Mouse (Mus musculus) thymus, adult 2 months (tissue): Measurements from ENCODE around the gene Cacnb4.

ENCODE experiments used
- CTCF ChIP-seq: fragments of 200-500 bp; IDR thresholded peaks from 2 replicates; pipeline ENCODE4 v1.5.1; 2012; ENCODE audit warnings: mild to moderate bottlenecking, control low read depth, low read length, moderate library complexity, borderline replicate concordance; ENCODE audit not compliant: control insufficient read depth, poor library complexity, insufficient read depth; ENCODE audit errors: extremely low read depth
- POLR2A ChIP-seq: fragments of 200-500 bp; IDR thresholded peaks from 2 replicates; pipeline ENCODE4 v1.6.1; 2012; ENCODE audit warnings: mild to moderate bottlenecking, low read length, control low read depth, moderate library complexity; ENCODE audit not compliant: control insufficient read depth, poor library complexity, insufficient read depth; ENCODE audit errors: extremely low read depth

DNA sequence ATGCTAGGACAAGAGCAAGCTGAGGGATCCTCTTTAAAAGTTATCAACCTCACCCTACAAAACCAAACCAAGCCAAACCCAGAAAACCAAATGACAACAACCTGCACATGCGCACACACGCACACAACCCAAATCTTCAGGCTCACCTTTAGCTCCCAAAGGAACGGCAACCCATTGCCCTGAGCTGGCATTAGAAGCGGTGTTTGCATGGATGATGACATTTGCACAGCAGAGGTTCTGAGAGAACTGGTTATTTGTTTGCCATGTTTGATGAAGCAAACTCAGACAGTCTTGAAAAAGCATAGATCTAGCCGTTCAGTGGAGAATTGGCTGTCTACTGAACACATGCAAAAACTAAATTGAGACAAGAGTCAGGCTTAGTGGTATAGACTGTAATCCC lies 198.1 kb downstream of the Cacnb4 start:
- TF ChIP-seq CTCF (no peak), POLR2A (no peak)
